Mouse (Mus musculus): ENCODE measurements around the gene Gnb1l. TPM values are rescaled to one million over a fixed set of nuclear protein-coding genes. Genes with fewer than 3 reads are reported as not detected.
A peak's percentile ranks its signal among the peaks of the same experiment; 100 is the strongest.

Gene Gnb1l
- polyA plus RNA-seq, 2 experiments: 6.0 to 7.7 TPM

DNA sequence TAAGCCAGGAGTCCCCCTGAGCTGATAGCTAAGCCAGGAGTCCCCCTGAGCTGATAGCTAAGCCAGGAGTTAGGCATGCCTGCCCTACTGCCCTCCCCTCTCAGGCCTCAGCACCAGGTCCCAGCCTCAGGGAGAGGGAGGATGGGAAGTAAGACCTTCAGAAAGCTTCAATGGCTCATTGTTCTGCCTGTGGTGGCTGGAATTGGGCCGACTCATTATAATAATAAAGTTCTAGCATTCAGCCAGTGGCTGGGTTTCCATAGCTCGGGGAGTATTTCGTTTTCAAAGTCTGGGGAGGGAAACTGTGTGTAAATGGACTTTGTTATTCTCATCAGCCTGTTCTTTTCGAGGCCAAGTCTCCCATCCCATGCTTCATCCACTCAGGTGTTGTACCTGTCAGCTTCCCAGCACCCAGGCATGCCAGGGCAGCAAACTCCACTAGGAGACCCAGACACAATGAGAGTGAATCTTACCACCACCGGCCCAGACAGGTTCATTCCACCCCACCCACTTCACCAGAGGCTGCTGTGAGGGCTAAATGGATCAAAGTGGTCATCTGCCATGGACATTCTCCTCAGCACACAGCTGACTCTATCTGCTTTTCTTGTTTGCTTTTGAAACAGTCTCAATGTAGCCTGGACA is 13.6 kb upstream of the Gnb1l start:
- H3K27ac ChIP-seq: no peak overlapping the region
- no peak for DNase-seq (ENCODE audit: low read depth in 3 of 3, low spot score in 3 of 3)
- H3K9me3 ChIP-seq (ENCODE audit: control insufficient read depth, low read length): no peaks in the 10 kb centered on the region
- H3K36me3 ChIP-seq (replicated peaks; ENCODE audit: control insufficient read depth, insufficient read depth, low read depth): no peaks in the 10 kb centered on the region; the same call in 1 of the 2 replicates
- H3K4me2 ChIP-seq (ENCODE audit: low read depth): no peak overlapping the region
- H3K9ac ChIP-seq (replicated peaks): no peak overlapping the region
- TF ChIP-seq CTCF (IDR thresholded peaks at IDR 0.05; ENCODE audit: low read depth): no peak
- TF ChIP-seq EP300 (IDR thresholded peaks at IDR 0.05; ENCODE audit: low read depth): no peak
- H3K4me1 ChIP-seq (replicated peaks; ENCODE audit: control insufficient read depth in 2 of 2, insufficient read depth in 2 of 2, low read length in 1 of 2): peaks cover 0 to 2% of the 10 kb centered on the region in 2 experiments; a peak in 1 of 4 replicates
- no peak overlapping the region for H3K4me3 ChIP-seq (ENCODE audit: insufficient read depth in 1 of 2, low read depth in 2 of 2, low read length in 2 of 2)
- ATAC-seq (ENCODE audit: insufficient read depth): no peak
- 78% methylated on average over 5 of the region's 5 CpGs for WGBS (ENCODE audit: insufficient replicate concordance)
- no peaks in the 10 kb centered on the region for H3K27me3 ChIP-seq (ENCODE audit: control insufficient read depth, insufficient read depth, low read length)

DNA sequence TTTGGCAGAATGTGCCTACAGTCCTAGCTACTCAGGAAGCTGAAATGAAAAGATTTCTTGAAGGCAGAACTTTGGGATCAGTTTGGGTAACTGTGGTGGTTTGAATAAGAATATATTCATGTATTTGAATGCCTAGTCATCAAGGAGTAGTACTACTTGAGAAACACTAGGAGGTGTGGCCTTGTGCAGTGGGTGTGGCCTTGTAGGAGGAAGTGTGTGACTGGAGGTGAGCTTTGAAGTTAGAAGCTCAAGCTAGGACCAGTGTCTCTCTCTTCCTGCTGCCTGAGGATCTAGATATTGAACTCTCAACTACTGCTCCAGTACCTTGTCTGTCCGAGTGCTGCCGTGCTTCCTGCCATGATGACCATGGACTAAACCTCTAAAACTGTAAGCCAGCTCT is 12.4 kb upstream of the Gnb1l start:
- no peak overlapping the region for H3K27ac ChIP-seq
- H3K9ac ChIP-seq (replicated peaks): no peak overlapping the region
- TF ChIP-seq CTCF (IDR thresholded peaks at IDR 0.05; ENCODE audit: low read depth): no peak
- TF ChIP-seq EP300 (IDR thresholded peaks at IDR 0.05; ENCODE audit: low read depth): no peak
- peaks cover 0 to 6% of the 10 kb centered on the region in 2 experiments; a peak in 2 of 4 replicates for H3K4me1 ChIP-seq (replicated peaks; ENCODE audit: control insufficient read depth in 2 of 2, insufficient read depth in 2 of 2, low read length in 1 of 2)
- no peaks in the 10 kb centered on the region for H3K27me3 ChIP-seq (ENCODE audit: control insufficient read depth, insufficient read depth, low read length)
- no peak for ATAC-seq (ENCODE audit: insufficient read depth)
- no peak overlapping the region for H3K4me3 ChIP-seq (ENCODE audit: insufficient read depth in 1 of 2, low read depth in 2 of 2, low read length in 2 of 2)
- H3K4me2 ChIP-seq (ENCODE audit: low read depth): no peak overlapping the region
- 95% methylated on average over 2 of the region's 2 CpGs for WGBS (ENCODE audit: insufficient replicate concordance)
- DNase-seq (ENCODE audit: low read depth in 3 of 3, low spot score in 3 of 3): no peak
- no peaks in the 10 kb centered on the region; the same call in 1 of the 2 replicates for H3K36me3 ChIP-seq (replicated peaks; ENCODE audit: control insufficient read depth, insufficient read depth, low read depth)
- no peaks in the 10 kb centered on the region for H3K9me3 ChIP-seq (ENCODE audit: control insufficient read depth, low read length)

DNA sequence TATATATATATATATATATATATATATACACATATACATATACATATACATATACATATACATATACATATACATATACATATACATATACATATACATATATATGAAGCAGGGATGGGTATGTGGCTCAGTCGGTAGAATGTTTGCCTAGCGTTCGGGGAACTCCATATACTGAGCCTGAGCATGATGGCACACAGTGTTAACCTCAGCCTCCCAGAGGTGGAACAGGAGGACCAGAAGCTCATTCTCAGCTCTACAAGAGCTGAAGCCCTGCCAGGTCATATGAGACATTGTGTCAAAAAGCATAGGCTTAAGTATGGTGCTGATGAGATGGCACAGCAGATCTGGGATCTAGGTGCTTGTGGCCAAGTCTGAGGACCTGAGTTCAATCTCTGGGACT is 8.2 kb upstream of the Gnb1l start:
- Histone ChIP-seq H3K9ac (replicated peaks) (no peak overlapping the region), H3K27ac (no peak overlapping the region)
- WGBS (ENCODE audit: insufficient replicate concordance): 91% methylated on average over 3 of the region's 3 CpGs

DNA sequence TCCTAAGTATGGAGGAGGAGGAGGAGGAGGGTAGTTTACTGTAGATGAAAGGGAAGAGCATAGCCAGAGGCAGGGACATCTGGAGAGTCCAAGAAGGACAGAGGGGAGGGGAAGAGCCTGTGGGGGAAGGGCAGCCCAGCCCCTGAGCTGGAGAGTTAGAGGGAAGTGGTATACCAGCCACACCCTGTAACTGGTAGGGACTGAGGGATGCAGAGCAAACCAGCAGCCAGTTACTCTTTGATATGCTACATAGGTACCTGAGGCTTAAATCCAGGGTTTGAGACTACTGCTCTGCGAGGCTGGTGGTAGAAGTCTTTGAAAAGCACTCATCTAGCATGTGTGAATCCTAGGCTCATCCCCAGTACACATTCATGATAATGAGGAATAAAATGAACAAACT is 7.6 kb upstream of the Gnb1l start:
- Histone ChIP-seq H3K36me3 (replicated peaks; ENCODE audit: control insufficient read depth, insufficient read depth, low read depth) (no peaks in the 10 kb centered on the region), H3K4me3 (ENCODE audit: insufficient read depth in 1 of 2, low read depth in 2 of 2, low read length in 2 of 2) (no peak overlapping the region), H3K27ac (no peak overlapping the region), H3K4me1 (replicated peaks; ENCODE audit: control insufficient read depth in 2 of 2, insufficient read depth in 2 of 2, low read length in 1 of 2) (peaks cover 0 to 4% of the 10 kb centered on the region in 2 experiments; a peak in 1 of 4 replicates), H3K4me2 (ENCODE audit: low read depth) (no peak overlapping the region), H3K27me3 (ENCODE audit: control insufficient read depth, insufficient read depth, low read length) (no peaks in the 10 kb centered on the region), H3K9ac (replicated peaks) (no peak overlapping the region), H3K9me3 (ENCODE audit: control insufficient read depth, low read length) (no peaks in the 10 kb centered on the region)
- no peak for TF ChIP-seq CTCF (IDR thresholded peaks at IDR 0.05; ENCODE audit: low read depth)
- DNase-seq (ENCODE audit: low read depth in 3 of 3, low spot score in 3 of 3): no peak
- no peak for ATAC-seq (ENCODE audit: insufficient read depth)
- WGBS (ENCODE audit: insufficient replicate concordance): 28% methylated on average over 1 of the region's 1 CpGs

More for the DNA sequence above, 8.2 kb upstream of the Gnb1l start:
- no peaks in the 10 kb centered on the region for H3K36me3 ChIP-seq (replicated peaks; ENCODE audit: control insufficient read depth, insufficient read depth, low read depth)
- peaks cover 0 to 4% of the 10 kb centered on the region in 2 experiments; a peak in 1 of 4 replicates for H3K4me1 ChIP-seq (replicated peaks; ENCODE audit: control insufficient read depth in 2 of 2, insufficient read depth in 2 of 2, low read length in 1 of 2)
- H3K9me3 ChIP-seq (ENCODE audit: control insufficient read depth, low read length): no peaks in the 10 kb centered on the region
- ATAC-seq (ENCODE audit: insufficient read depth) (no peak), DNase-seq (ENCODE audit: low read depth in 3 of 3, low spot score in 3 of 3) (no peak)
- no peak overlapping the region for H3K4me2 ChIP-seq (ENCODE audit: low read depth)
- TF ChIP-seq CTCF (IDR thresholded peaks at IDR 0.05; ENCODE audit: low read depth) (no peak), EP300 (IDR thresholded peaks at IDR 0.05; ENCODE audit: low read depth) (no peak)
- no peaks in the 10 kb centered on the region for H3K27me3 ChIP-seq (ENCODE audit: control insufficient read depth, insufficient read depth, low read length)
- no peak overlapping the region for H3K4me3 ChIP-seq (ENCODE audit: insufficient read depth in 1 of 2, low read depth in 2 of 2, low read length in 2 of 2)

DNA sequence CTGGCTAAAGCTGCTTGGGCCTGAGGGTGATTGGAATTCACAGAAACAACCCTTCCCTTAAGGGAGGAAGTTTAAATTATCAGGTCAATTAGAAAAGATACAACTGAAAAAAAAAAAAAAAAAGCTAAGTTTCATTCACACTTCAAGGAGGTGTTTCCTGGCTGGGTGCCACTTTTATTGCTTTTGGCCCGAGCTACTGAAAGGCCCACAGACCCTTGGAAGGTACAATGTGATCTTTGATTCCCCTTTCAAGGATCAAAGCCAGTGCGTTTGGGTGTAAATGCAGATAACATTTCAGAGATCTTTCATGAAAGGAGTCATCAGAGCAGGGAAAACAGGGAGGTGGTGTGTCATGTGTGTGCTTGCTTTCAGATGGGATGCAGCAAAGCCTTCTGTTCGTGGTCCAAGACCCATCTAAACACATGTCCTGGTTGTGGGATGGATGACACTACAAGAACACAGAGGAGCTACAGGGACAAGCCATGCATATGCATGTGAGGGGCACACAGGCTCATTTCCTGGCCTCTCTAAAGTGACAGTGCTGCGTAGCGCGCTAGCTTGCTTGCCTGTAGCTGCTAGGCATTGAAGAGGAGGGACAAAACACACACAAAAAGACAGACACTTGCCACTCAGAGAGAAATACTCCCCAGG is 523 bp upstream of the Gnb1l start:
- 5% methylated on average over 6 of the region's 6 CpGs for WGBS (ENCODE audit: insufficient replicate concordance)
- ATAC-seq (ENCODE audit: insufficient read depth) (peak; percentile 65), DNase-seq (ENCODE audit: low read depth in 3 of 3, low spot score in 3 of 3) (peak; percentile 7 to 27 (median 15))
- H3K36me3 ChIP-seq (replicated peaks; ENCODE audit: control insufficient read depth, insufficient read depth, low read depth): peaks cover 4% of the 10 kb centered on the region
- peak overlapping the region; percentile 75 for H3K27ac ChIP-seq
- H3K4me3 ChIP-seq (ENCODE audit: insufficient read depth in 1 of 2, low read depth in 2 of 2, low read length in 2 of 2): peak overlapping the region; percentile 68 to 78
- no peaks in the 10 kb centered on the region for H3K27me3 ChIP-seq (ENCODE audit: control insufficient read depth, insufficient read depth, low read length)
- H3K4me2 ChIP-seq (ENCODE audit: low read depth): peak overlapping the region; percentile 93
- no peak for TF ChIP-seq CTCF (IDR thresholded peaks at IDR 0.05; ENCODE audit: low read depth)
- no peak for TF ChIP-seq EP300 (IDR thresholded peaks at IDR 0.05; ENCODE audit: low read depth)
- no peaks in the 10 kb centered on the region for H3K9me3 ChIP-seq (ENCODE audit: control insufficient read depth, low read length)
- peak overlapping the region; percentile 76 for H3K9ac ChIP-seq (replicated peaks)
- H3K4me1 ChIP-seq (replicated peaks; ENCODE audit: control insufficient read depth in 2 of 2, insufficient read depth in 2 of 2, low read length in 1 of 2): peaks cover 9 to 14% of the 10 kb centered on the region in 2 experiments

Data from liver, embryonic 14.5 days (tissue).